Mouse (Mus musculus) lung, embryonic 16.5 days (tissue): ENCODE measurements around the gene Ubac2. TPM values are rescaled to one million over a fixed set of nuclear protein-coding genes. Genes with fewer than 3 reads are reported as not detected.
A peak's percentile ranks its signal among the peaks of the same experiment; 100 is the strongest.

Experiments
- ATAC-seq: fragments of 200-750 bp; cut with Nextera tagmentation; 2 replicates; pipeline ENCODE4 v1.8.0; 2017; ENCODE audit warnings: low read depth, mild to moderate bottlenecking, moderate library complexity
- H3K27ac ChIP-seq: fragments of 300-500 bp; sonication (generic); 2 replicates; pipeline ENCODE4 v1.5.1; 2014; ENCODE audit warnings: mild to moderate bottlenecking, control low read depth, low read length
- H3K27me3 ChIP-seq: fragments of 300-500 bp; sonication (generic); 2 replicates; pipeline ENCODE4 v1.6.1; 2014; ENCODE audit warnings: low read depth, low read length, mixed read lengths; ENCODE audit not compliant: control insufficient read depth, insufficient read depth
- H3K36me3 ChIP-seq: fragments of 300-500 bp; sonication (generic); 2 replicates; pipeline ENCODE4 v1.6.1; 2014; ENCODE audit warnings: low read length; ENCODE audit not compliant: control insufficient read depth, insufficient read depth
- H3K4me1 ChIP-seq: fragments of 300-500 bp; sonication (generic); replicated peaks from 2 replicates; pipeline ENCODE4 v1.6.1; 2014; ENCODE audit warnings: low read length, mixed read lengths; ENCODE audit not compliant: control insufficient read depth, insufficient read depth
- H3K4me2 ChIP-seq: fragments of 300-500 bp; sonication (generic); 2 replicates; pipeline ENCODE4 v1.6.1; 2014; ENCODE audit warnings: low read depth, low read length, control low read depth
- H3K4me3 ChIP-seq: fragments of 300-500 bp; sonication (generic); 2 replicates; pipeline ENCODE4 v1.5.1; 2014; ENCODE audit warnings: mild to moderate bottlenecking, low read length, control low read depth
- H3K9ac ChIP-seq: fragments of 300-500 bp; sonication (generic); 2 replicates; pipeline ENCODE4 v1.6.1; 2014; ENCODE audit warnings: low read length, control low read depth
- H3K9me3 ChIP-seq: fragments of 300-500 bp; sonication (generic); 2 replicates; pipeline ENCODE4 v1.6.1; 2016; ENCODE audit warnings: low read length; ENCODE audit not compliant: control insufficient read depth
- WGBS: fragments of 180-500 bp; shearing (Covaris S2); extraction: QIAGEN DNeasy Blood & Tissue Kit; methylation state at CpG from one replicate; pipeline ENCODE4 v1.1.7; 2014; 5-methylcytosine and 5-hydroxymethylcytosine counted together
- polyA plus RNA-seq: library from polyadenylated mRNA; unstranded; fragments of >200 nt; fragmentation: Nextera tagmentation; extraction: Ambion mirVana; gene quantifications from 2 replicates; pipeline ENCODE4 v1.2.1, GENCODE M21; 2015

Gene Ubac2
- polyA plus RNA-seq, 1 experiment from 2014 or later: 56.9 TPM

- no peaks in the 10 kb centered on the region for H3K4me1 ChIP-seq
- no peak overlapping the region for H3K4me3 ChIP-seq
- peaks cover 5% of the 10 kb centered on the region; the same call in 1 of the 2 replicates for H3K36me3 ChIP-seq
- H3K27ac ChIP-seq: no peak overlapping the region
- H3K27me3 ChIP-seq: no peaks in the 10 kb centered on the region
- H3K4me2 ChIP-seq: no peak overlapping the region
- WGBS: 78% methylated on average over 4 of the region's 4 CpGs
- no peaks in the 10 kb centered on the region for H3K9me3 ChIP-seq
- H3K9ac ChIP-seq: no peak overlapping the region
- no peak for ATAC-seq
Measured at GRCm38 (mm10) chr14:121993616-121994015, 115.2 kb downstream of the Ubac2 start.

- no peak overlapping the region for H3K4me3 ChIP-seq
- H3K27me3 ChIP-seq: no peaks in the 10 kb centered on the region
- H3K27ac ChIP-seq: no peak overlapping the region
- H3K9ac ChIP-seq: no peak overlapping the region
- H3K4me1 ChIP-seq: no peaks in the 10 kb centered on the region
- WGBS: 92% methylated on average over 17 of the region's 17 CpGs
- no peaks in the 10 kb centered on the region for H3K9me3 ChIP-seq
- peaks cover 5% of the 10 kb centered on the region; the same call in 1 of the 2 replicates for H3K36me3 ChIP-seq
- no peak for ATAC-seq
- H3K4me2 ChIP-seq: no peak overlapping the region
Measured at GRCm38 (mm10) chr14:121994171-121994700, 115.8 kb downstream of the Ubac2 start.

- Histone ChIP-seq H3K4me3 (no peak overlapping the region), H3K4me2 (no peak overlapping the region)
- WGBS: 89% methylated on average over 7 of the region's 7 CpGs
Measured at GRCm38 (mm10) chr14:121994846-121995556, 116.6 kb downstream of the Ubac2 start.

GRCm38 (mm10) chr14:121995557-121995870, 117.1 kb downstream of the Ubac2 start:
- no peaks in the 10 kb centered on the region for H3K9me3 ChIP-seq
- H3K36me3 ChIP-seq: peaks cover 5% of the 10 kb centered on the region; the same call in 1 of the 2 replicates
- no peaks in the 10 kb centered on the region for H3K4me1 ChIP-seq
- WGBS: 89% methylated on average over 1 of the region's 1 CpGs
- no peak for ATAC-seq
- H3K4me3 ChIP-seq: no peak overlapping the region
- no peaks in the 10 kb centered on the region for H3K27me3 ChIP-seq
- no peak overlapping the region for H3K4me2 ChIP-seq
- H3K27ac ChIP-seq: no peak overlapping the region
- no peak overlapping the region for H3K9ac ChIP-seq

More at GRCm38 (mm10) chr14:121994846-121995556, 116.6 kb downstream of the Ubac2 start:
- no peaks in the 10 kb centered on the region for H3K27me3 ChIP-seq
- H3K27ac ChIP-seq: no peak overlapping the region
- no peak for ATAC-seq
- H3K36me3 ChIP-seq: peaks cover 5% of the 10 kb centered on the region; the same call in 1 of the 2 replicates
- no peak overlapping the region for H3K9ac ChIP-seq
- no peaks in the 10 kb centered on the region for H3K4me1 ChIP-seq
- H3K9me3 ChIP-seq: no peaks in the 10 kb centered on the region

GRCm38 (mm10) chr14:121996786-121997185, 118.4 kb downstream of the Ubac2 start:
- no peaks in the 10 kb centered on the region for H3K27me3 ChIP-seq
- H3K36me3 ChIP-seq: peaks cover 6% of the 10 kb centered on the region; the same call in 1 of the 2 replicates
- H3K9me3 ChIP-seq: no peaks in the 10 kb centered on the region
- no peak overlapping the region for H3K27ac ChIP-seq
- H3K4me1 ChIP-seq: no peaks in the 10 kb centered on the region
- no peak overlapping the region for H3K9ac ChIP-seq
- H3K4me2 ChIP-seq: no peak overlapping the region
- 0 out of 2 replicates have a peak, but pooled peaks have one; percentile 24 for ATAC-seq
- 80% methylated on average over 8 of the region's 8 CpGs for WGBS
- no peak overlapping the region for H3K4me3 ChIP-seq

GRCm38 (mm10) chr14:121999455-121999854, 121.0 kb downstream of the Ubac2 start:
- Histone ChIP-seq H3K36me3 (peaks cover 2% of the 10 kb centered on the region; the same call in 1 of the 2 replicates), H3K4me1 (no peaks in the 10 kb centered on the region), H3K9me3 (no peaks in the 10 kb centered on the region), H3K27me3 (no peaks in the 10 kb centered on the region), H3K27ac (no peak overlapping the region), H3K4me3 (no peak overlapping the region), H3K4me2 (no peak overlapping the region), H3K9ac (no peak overlapping the region)
- ATAC-seq: no peak
- 73% methylated on average over 8 of the region's 8 CpGs for WGBS

GRCm38 (mm10) chr14:122000346-122001105, 122.1 kb downstream of the Ubac2 start:
- no peaks in the 10 kb centered on the region for H3K27me3 ChIP-seq
- no peak overlapping the region for H3K4me2 ChIP-seq
- H3K9ac ChIP-seq: no peak overlapping the region
- 90% methylated on average over 17 of the region's 17 CpGs for WGBS
- H3K4me3 ChIP-seq: no peak overlapping the region
- H3K27ac ChIP-seq: no peak overlapping the region
- H3K9me3 ChIP-seq: no peaks in the 10 kb centered on the region
- ATAC-seq: no peak
- peaks cover 2% of the 10 kb centered on the region; the same call in 1 of the 2 replicates for H3K36me3 ChIP-seq
- no peaks in the 10 kb centered on the region for H3K4me1 ChIP-seq

GRCm38 (mm10) chr14:122002224-122002623, 123.8 kb downstream of the Ubac2 start:
- Histone ChIP-seq H3K9me3 (no peaks in the 10 kb centered on the region), H3K27me3 (no peaks in the 10 kb centered on the region), H3K36me3 (peaks cover 2% of the 10 kb centered on the region; the same call in 1 of the 2 replicates), H3K4me1 (no peaks in the 10 kb centered on the region), H3K4me2 (no peak overlapping the region), H3K9ac (no peak overlapping the region), H3K4me3 (no peak overlapping the region), H3K27ac (no peak overlapping the region)
- WGBS: 84% methylated on average over 7 of the region's 7 CpGs
- ATAC-seq: no peak

GRCm38 (mm10) chr14:122003812-122004211, 125.4 kb downstream of the Ubac2 start:
- no peak for ATAC-seq
- Histone ChIP-seq H3K27ac (no peak overlapping the region), H3K9ac (no peak overlapping the region), H3K27me3 (no peaks in the 10 kb centered on the region), H3K36me3 (peaks cover 2% of the 10 kb centered on the region; the same call in 1 of the 2 replicates), H3K9me3 (no peaks in the 10 kb centered on the region), H3K4me1 (no peaks in the 10 kb centered on the region), H3K4me3 (no peak overlapping the region), H3K4me2 (no peak overlapping the region)
